Mouse (Mus musculus) WW6 (cell line): ENCODE results near the gene Col2a1.

Experiments used
- DNase-seq: peaks from one replicate; pipeline ENCODE4 v3.0.0-alpha.2; 2013; ENCODE audit warnings: low read depth, low spot score

Col2a1 gene

DNA sequence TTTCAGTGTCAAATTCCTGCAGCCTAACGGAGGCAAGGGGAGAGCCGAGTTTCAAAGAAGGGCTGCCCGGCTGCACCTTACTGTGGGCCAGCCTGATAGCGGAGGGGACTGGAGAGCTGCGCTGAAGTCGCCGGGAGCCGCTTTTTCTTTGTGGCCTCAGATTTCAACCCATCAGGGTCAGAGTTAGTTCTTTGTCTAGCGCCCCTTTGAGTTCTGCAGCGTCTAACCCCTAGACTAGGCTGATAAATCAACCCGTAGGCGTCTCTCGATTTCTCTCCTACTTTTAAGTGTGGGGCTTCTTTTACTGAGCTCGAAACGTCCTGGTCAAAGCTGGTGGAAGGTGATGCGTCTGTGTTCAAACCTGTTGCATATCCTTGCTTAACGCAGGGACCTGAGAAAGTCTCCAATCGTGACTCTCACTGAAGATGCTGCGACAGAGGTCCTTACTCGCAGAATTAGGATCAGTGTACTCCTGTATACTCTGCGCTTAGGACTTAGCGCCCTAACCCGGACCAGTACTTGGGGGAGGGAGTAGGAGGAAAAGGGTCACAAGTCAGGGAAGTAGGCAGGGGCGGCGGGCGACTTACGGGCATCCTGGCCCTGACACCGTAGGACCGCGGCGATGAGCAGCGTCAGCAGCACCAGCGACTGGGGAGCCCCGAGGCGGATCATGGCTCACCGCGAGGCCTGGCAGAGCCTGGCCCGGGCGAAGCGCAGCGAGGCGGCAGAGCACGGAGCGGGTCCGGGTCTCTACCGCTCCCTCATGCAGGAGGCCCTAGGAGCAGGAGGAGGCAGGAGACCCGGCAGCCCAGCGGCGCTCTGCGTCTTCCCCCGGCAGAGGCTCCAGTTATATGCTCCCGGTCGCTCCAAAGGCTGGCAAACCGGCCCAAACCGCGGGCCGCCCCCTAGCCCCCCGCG, at the start of gene Col2a1:
Gene Col2a1, minus strand, starts transcription at position 874 of the 918 bp plus-strand sequence.
- no peak for DNase-seq

DNA sequence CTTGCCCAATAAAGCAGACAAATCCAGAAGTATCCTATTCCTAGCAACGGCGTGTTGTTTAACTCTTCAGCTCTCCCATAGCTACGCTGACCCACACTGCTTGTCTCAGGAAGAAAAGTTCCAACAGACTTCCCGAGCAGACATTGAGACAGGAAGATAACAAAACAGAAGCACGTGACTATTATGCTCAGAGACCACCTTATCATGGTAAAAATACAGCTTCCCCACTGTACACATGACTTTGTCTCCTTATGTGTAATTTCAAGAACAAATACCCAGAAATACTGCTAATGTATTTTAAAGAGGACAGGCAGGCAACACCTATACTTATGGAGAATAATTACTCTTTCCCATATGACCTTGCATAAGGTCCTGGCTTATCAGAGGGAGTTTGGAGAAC, 47.2 kb upstream of the Col2a1 start:
- no peak for DNase-seq

GRCm38 (mm10) chr15:98048918-98049700, 44.6 kb upstream of the Col2a1 start:
- DNase-seq: no peak

- no peak for DNase-seq
These were observed 39.9 kb upstream of the Col2a1 start for GRCm38 (mm10) chr15:98044387-98044786.

- DNase-seq: no peak
These were observed 39.5 kb upstream of the Col2a1 start for GRCm38 (mm10) chr15:98043967-98044366.

- no peak for DNase-seq
These were observed 38.0 kb upstream of the Col2a1 start for GRCm38 (mm10) chr15:98042508-98042907.

DNA sequence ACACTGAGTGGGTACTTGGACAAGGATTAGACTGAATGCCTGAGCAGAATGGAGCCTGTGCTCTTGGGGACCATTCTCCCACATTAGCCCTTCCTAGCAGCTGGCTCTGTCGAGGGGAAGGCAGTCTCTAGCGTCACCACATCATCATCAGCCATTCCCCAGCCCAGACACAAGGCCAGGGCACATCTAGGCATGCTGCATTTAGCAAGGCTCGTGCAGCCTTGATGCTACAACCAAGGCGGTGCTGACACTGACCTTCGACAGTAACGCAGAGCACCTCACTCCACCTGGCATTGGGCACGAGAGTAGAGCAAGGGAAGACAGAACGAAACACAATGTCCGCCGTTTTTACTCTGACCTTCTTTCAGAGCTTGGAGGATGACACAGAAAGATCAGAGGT, 35.2 kb upstream of the Col2a1 start:
- no peak for DNase-seq

GRCm38 (mm10) chr15:98036578-98036977, 32.1 kb upstream of the Col2a1 start:
- DNase-seq: no peak

GRCm38 (mm10) chr15:98035076-98035755, 30.7 kb upstream of the Col2a1 start:
- DNase-seq: no peak

DNA sequence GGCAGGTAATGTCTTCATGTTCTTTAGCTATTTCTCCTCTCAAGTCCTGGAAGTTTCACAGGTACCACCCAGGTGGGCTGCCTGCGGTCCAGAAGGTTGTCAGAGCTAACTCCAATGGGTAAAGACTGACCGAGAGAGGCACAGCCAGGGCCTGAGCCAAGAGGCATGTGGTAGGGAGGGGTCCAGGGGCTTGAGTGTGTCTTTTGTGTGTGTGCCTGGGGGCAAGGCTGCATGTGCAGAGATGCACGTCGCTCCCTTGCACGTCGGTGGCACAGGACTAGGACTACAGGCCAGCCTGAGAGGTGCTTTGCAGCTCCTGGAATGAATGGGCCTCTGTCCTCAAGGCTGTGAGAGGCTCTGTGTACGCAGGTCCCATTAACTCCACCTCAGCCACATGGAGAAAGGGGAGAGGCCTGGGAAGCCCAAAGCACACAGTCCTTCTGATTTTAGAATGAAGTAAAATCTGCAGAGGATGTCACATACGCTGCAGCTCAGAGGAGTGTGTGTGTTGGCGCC, 28.8 kb upstream of the Col2a1 start:
- no peak for DNase-seq

GRCm38 (mm10) chr15:98029798-98030197, 25.3 kb upstream of the Col2a1 start:
- DNase-seq: no peak

DNA sequence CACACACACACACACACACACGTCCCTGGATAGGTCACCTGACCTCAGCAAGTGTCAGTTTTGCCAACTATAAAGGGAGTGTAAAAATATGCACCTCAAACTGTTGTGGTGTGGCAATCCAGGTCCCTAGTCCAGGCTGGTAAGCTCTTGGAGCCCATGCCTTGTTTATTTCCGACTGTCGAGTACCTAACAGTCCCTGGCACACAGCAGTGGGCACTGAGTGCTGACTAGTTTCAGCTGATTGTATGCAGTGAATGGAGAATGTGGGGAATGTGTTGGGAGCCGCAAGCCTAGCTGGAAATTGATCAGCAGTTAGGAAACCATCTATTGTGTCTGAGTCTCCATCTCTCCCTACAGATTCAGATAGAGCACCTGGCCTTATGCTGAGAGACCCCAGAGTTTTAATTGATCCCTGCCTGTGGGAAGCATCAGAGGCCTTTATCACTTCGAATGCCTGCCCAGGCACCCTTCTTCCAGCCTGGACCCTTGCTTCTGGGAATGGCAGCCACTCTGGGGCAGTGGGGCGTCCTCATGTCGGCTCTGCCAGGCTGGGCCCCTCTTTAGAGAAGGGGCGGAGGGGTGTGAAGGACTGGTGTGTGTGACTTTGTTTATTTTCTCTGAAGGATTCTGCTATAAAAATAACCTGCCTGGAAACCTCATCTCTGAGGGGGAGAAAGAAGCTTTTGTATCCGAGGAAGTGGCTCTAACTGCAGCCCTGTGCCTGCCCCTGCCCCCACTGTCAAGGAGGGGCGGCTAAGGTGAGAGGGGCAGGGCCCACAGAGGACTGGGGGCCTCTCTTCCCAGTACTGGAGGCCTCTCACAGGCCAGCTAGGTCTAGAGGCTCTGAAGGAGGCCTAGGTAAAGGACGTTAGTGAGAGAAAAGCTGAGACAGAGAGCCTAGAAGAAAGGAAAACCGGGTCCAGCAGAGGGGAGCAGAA, 22.7 kb upstream of the Col2a1 start:
- DNase-seq: no peak

DNA sequence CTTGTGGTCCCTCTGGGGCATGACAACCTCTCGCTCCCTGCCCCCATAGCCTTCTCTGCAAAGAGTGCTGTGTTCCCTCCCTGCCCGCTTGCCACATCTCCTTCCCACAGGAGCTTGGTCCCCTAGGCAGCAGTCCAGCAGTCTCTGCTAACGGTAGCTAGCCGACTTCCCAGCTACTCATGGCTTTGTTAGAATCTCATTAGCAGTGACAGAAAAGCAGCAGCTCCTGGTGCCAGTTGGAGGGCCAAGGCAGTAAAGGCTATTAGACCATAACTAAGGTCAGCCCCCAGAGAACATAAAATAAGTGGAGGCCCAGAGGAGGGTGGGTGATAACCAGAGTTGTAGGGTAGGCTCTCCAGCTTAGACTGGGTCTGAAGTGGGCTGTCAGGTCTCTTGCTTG, 21.1 kb upstream of the Col2a1 start:
- no peak for DNase-seq

DNA sequence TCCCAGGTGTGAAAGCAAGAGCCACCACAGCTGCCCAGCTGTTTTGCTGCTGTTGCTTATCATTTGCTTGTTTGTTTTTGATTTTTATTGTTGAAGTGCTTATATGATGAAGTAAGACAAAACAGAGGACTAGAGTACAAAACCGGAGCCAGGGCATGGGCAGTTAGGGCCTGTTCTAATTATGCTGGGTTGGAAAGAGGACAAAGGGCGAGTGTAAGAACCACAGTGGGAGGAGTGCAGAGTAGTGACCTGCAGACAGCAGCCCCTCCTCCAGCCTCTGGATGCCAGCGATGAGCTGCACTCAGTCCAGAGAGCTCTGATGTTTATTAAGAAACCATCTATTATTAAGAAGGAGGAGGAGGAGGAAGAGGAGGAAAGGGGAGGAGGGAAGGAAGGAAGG, 18.6 kb upstream of the Col2a1 start:
- DNase-seq: no peak

GRCm38 (mm10) chr15:98021886-98022285, 17.4 kb upstream of the Col2a1 start:
- DNase-seq: no peak

DNA sequence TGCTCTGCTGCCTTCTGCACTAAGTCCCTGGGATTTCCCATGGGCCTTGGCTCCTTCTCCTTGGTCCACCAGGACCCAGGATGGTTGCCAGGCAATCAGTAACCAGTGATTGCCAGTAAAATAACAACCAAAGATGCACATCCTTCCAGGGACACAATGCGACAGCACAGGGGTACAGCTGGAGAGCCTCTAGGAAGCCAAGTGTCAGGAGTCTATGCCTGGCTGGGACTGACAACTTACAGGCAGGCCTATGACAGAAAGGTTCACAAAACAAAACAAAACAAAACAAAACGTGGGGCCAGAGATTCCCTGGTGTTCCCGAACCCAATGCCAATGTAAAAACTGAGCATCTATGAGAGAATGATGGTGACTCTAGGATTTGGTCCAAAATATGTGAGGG, 14.6 kb upstream of the Col2a1 start:
- DNase-seq: no peak

GRCm38 (mm10) chr15:98017925-98018324, 13.4 kb upstream of the Col2a1 start:
- DNase-seq: no peak

DNA sequence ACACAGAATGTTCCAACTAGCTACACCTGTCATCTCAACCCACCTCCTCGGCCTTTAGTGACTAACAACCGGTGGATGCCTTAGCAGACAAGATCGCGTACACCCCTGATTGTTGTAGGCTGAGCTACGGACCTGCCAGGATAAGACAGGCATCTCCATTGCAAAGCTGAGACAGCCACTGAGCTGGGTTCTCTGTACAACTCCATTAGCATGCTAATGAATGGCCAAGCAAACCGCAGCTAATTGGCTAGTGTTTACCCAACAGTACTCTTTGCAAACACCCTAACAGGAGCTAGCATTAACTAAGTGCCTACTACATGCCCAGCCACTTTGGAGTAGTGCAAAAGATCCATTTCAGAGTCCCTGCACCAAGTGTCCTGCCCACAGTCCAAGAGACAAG, 8.3 kb upstream of the Col2a1 start:
- no peak for DNase-seq

- DNase-seq: no peak
These were observed 686 bp upstream of the Col2a1 start for GRCm38 (mm10) chr15:98005181-98005580.

- no peak for DNase-seq
These were observed 255 bp upstream of the Col2a1 start for GRCm38 (mm10) chr15:98004740-98005159.
